Mouse (Mus musculus) MEL (cell line): Measurements from ENCODE around the gene Opa3. TPM values are rescaled to one million over a fixed set of nuclear protein-coding genes. Genes with fewer than 3 reads are reported as not detected.

Experiments
- DNase-seq: peaks from one replicate; pipeline ENCODE4 v3.0.0; 2011; ENCODE audit warnings: low read depth, low spot score
- H3K27ac ChIP-seq: 2 replicates; pipeline ENCODE4 v1.5.1; 2012; ENCODE audit warnings: low read depth, mild to moderate bottlenecking, control low read depth, low read length, moderate library complexity; ENCODE audit not compliant: control insufficient read depth
- H3K27me3 ChIP-seq, 2 experiments: fragments of 150-350 bp in 1 of 2; sonication (generic) in 1 of 2; 2 replicates each; pipeline ENCODE4 v1.6.1; 2012; ENCODE audit warnings: low read length in 2 of 2, mild to moderate bottlenecking in 2 of 2, improper control_type of control experiment in 1 of 2, moderate library complexity in 1 of 2; ENCODE audit not compliant: insufficient read depth in 2 of 2, control insufficient read depth in 1 of 2
- H3K36me3 ChIP-seq, 2 experiments: 2 replicates each; pipeline ENCODE4 v1.6.1; 2012 to 2014; ENCODE audit warnings: low read length in 2 of 2, improper control_type of control experiment in 1 of 2, inconsistent platforms in 1 of 2, mild to moderate bottlenecking in 1 of 2; ENCODE audit not compliant: insufficient read depth in 2 of 2, control insufficient read depth in 1 of 2
- H3K4me1 ChIP-seq, 2 experiments: fragments of 150-350 bp in 1 of 2; sonication (generic) in 1 of 2; 2 replicates each; pipeline ENCODE4 v1.6.1; 2012; ENCODE audit warnings: low read length in 2 of 2, improper control_type of control experiment in 1 of 2, mild to moderate bottlenecking in 1 of 2; ENCODE audit not compliant: insufficient read depth in 2 of 2, control insufficient read depth in 1 of 2
- H3K4me3 ChIP-seq, 2 experiments: fragments of 150-350 bp in 1 of 2; sonication (generic) in 1 of 2; 2 replicates each; pipeline ENCODE4 v1.5.1; 2012; ENCODE audit warnings: low read depth in 2 of 2, low read length in 2 of 2, mild to moderate bottlenecking in 2 of 2, moderate library complexity in 2 of 2, control low read depth in 1 of 2, improper control_type of control experiment in 1 of 2; ENCODE audit not compliant: control insufficient read depth in 1 of 2, insufficient read depth in 1 of 2
- H3K79me2 ChIP-seq: 2 replicates; pipeline ENCODE4 v1.6.1; 2012; ENCODE audit warnings: mild to moderate bottlenecking, low read length, moderate library complexity; ENCODE audit not compliant: control insufficient read depth, poor library complexity, insufficient read depth
- H3K9ac ChIP-seq: 2 replicates; pipeline ENCODE4 v1.6.1; 2012; ENCODE audit warnings: low read depth, mild to moderate bottlenecking, control low read depth, low read length, moderate library complexity; ENCODE audit not compliant: control insufficient read depth, poor library complexity, severe bottlenecking
- H3K9me3 ChIP-seq: fragments of 150-350 bp; sonication (generic); replicated peaks from 2 replicates; pipeline ENCODE4 v1.6.1; 2012; ENCODE audit warnings: mild to moderate bottlenecking, low read length, improper control_type of control experiment, moderate library complexity; ENCODE audit not compliant: insufficient read depth
- BHLHE40 ChIP-seq: IDR thresholded peaks from 2 replicates; pipeline ENCODE4 v1.6.1; 2012; ENCODE audit warnings: low read depth, mild to moderate bottlenecking, inconsistent platforms, low read length, improper control_type of control experiment, borderline replicate concordance
- CHD2 ChIP-seq: IDR thresholded peaks from 2 replicates; pipeline ENCODE4 v1.6.1; 2011; ENCODE audit warnings: low read length, improper control_type of control experiment
- E2F4 ChIP-seq: IDR thresholded peaks from 2 replicates; pipeline ENCODE4 v1.6.1; 2011; ENCODE audit warnings: low read depth, low read length, improper control_type of control experiment, borderline replicate concordance
- GATA1 ChIP-seq: IDR thresholded peaks from 2 replicates; pipeline ENCODE4 v1.6.1; 2011; ENCODE audit warnings: low read depth, low read length, improper control_type of control experiment
- HCFC1 ChIP-seq: IDR thresholded peaks from 2 replicates; pipeline ENCODE4 v1.6.1; 2012; ENCODE audit warnings: low read depth, mild to moderate bottlenecking, inconsistent platforms, low read length, improper control_type of control experiment, moderate library complexity
- JUND ChIP-seq: IDR thresholded peaks from 2 replicates; pipeline ENCODE4 v1.6.1; 2011; ENCODE audit warnings: low read depth, mild to moderate bottlenecking, improper control_type of control experiment, low read length
- MAX ChIP-seq: IDR thresholded peaks from 2 replicates; pipeline ENCODE4 v1.6.1; 2011; ENCODE audit warnings: low read length, improper control_type of control experiment
- MEF2A ChIP-seq: IDR thresholded peaks from 2 replicates; pipeline ENCODE4 v1.6.1; 2014; ENCODE audit warnings: low read depth, mild to moderate bottlenecking, inconsistent platforms, low read length, improper control_type of control experiment; ENCODE audit not compliant: poor library complexity, insufficient replicate concordance, severe bottlenecking; ENCODE audit errors: extremely low read depth
- MXI1 ChIP-seq: IDR thresholded peaks from 2 replicates; pipeline ENCODE4 v1.6.1; 2011; ENCODE audit warnings: mild to moderate bottlenecking, low read depth, low read length, improper control_type of control experiment
- MYB ChIP-seq: IDR thresholded peaks from 2 replicates; pipeline ENCODE4 v1.6.1; 2011; ENCODE audit warnings: mild to moderate bottlenecking, low read depth, low read length, improper control_type of control experiment
- NRF1 ChIP-seq: IDR thresholded peaks from 2 replicates; pipeline ENCODE4 v1.6.1; 2014; ENCODE audit warnings: low read depth, mild to moderate bottlenecking, inconsistent platforms, low read length, improper control_type of control experiment, moderate library complexity; ENCODE audit not compliant: poor library complexity, insufficient read depth, severe bottlenecking
- RAD21 ChIP-seq: IDR thresholded peaks from 2 replicates; pipeline ENCODE4 v1.6.1; 2011; ENCODE audit warnings: mild to moderate bottlenecking, low read depth, low read length, improper control_type of control experiment
- RCOR1 ChIP-seq: IDR thresholded peaks from 2 replicates; pipeline ENCODE4 v1.6.1; 2012; ENCODE audit warnings: low read depth, mild to moderate bottlenecking, inconsistent platforms, low read length, improper control_type of control experiment
- SIN3A ChIP-seq: IDR thresholded peaks from 2 replicates; pipeline ENCODE4 v1.6.1; 2012; ENCODE audit warnings: low read length, improper control_type of control experiment, inconsistent platforms
- TAL1 ChIP-seq: IDR thresholded peaks from 2 replicates; pipeline ENCODE4 v1.6.1; 2012; ENCODE audit warnings: mild to moderate bottlenecking, inconsistent platforms, low read length, moderate library complexity, mixed read lengths
- TCF12 ChIP-seq: IDR thresholded peaks from 2 replicates; pipeline ENCODE4 v1.6.1; 2014; ENCODE audit warnings: low read depth, mild to moderate bottlenecking, inconsistent platforms, low read length, improper control_type of control experiment, moderate library complexity
- UBTF ChIP-seq: IDR thresholded peaks from 2 replicates; pipeline ENCODE4 v1.6.1; 2012; ENCODE audit warnings: low read depth, mild to moderate bottlenecking, inconsistent platforms, low read length, improper control_type of control experiment, moderate library complexity, borderline replicate concordance; ENCODE audit not compliant: insufficient read depth
- USF2 ChIP-seq, 2 experiments: IDR thresholded peaks; 2 replicates each; pipeline ENCODE4 v1.6.1; 2011 to 2012; ENCODE audit warnings: improper control_type of control experiment in 2 of 2, low read length in 2 of 2, borderline replicate concordance in 1 of 2, inconsistent platforms in 1 of 2, low read depth in 1 of 2, mild to moderate bottlenecking in 1 of 2; ENCODE audit not compliant: insufficient read depth in 1 of 2
- ZMIZ1 ChIP-seq: IDR thresholded peaks from 2 replicates; pipeline ENCODE4 v1.6.1; 2012; ENCODE audit warnings: low read depth, mild to moderate bottlenecking, inconsistent platforms, low read length, improper control_type of control experiment, moderate library complexity
- polyA plus RNA-seq, 2 experiments: library from polyadenylated mRNA; stranded (reverse) in 1 of 2; unstranded in 1 of 2; fragments of >175 nt in 1 of 2; fragments of >200 nt in 1 of 2; gene quantifications; 2 replicates each; pipeline versions ENCODE4 v1.2.1 to v1.2.4; 2012; ENCODE audit warnings: low replicate concordance in 2 of 2, low read depth in 1 of 2; ENCODE audit not compliant: insufficient read length in 2 of 2, insufficient read depth in 1 of 2, missing spikeins in 1 of 2
- total RNA-seq: library from RNA; depleted of rRNA; stranded (reverse); fragments of 300-350 nt; gene quantifications from 2 replicates; pipeline ENCODE4 v1.2.3, GENCODE M21; 2012

Gene Opa3
- total and polyA plus RNA-seq, 3 experiments, result 18.5 to 85.4 (median 37.2) TPM

GRCm38 (mm10) chr7:19282791-19283405 lies 54.8 kb downstream of the Opa3 start:
- Histone ChIP-seq H3K4me3 (peak overlapping the region; percentile 47 to 49), H3K9ac (peak overlapping the region; percentile 37), H3K4me1 (0 out of 4 replicates have a peak, but pooled peaks cover 0 to 4% of the 10 kb centered on the region in 2 experiments), H3K36me3 (no peaks in the 10 kb centered on the region), H3K27me3 (no peaks in the 10 kb centered on the region), H3K79me2 (no peaks in the 10 kb centered on the region), H3K9me3 (no peaks in the 10 kb centered on the region), H3K27ac (no peak overlapping the region)
- no peak for TF ChIP-seq E2F4
- TF ChIP-seq MAX, result peak; percentile 68
- no peak for TF ChIP-seq MYB
- peak; percentile 98 for TF ChIP-seq MXI1
- peak; percentile 96 for TF ChIP-seq SIN3A
- peak; percentile 82 for DNase-seq

DNA sequence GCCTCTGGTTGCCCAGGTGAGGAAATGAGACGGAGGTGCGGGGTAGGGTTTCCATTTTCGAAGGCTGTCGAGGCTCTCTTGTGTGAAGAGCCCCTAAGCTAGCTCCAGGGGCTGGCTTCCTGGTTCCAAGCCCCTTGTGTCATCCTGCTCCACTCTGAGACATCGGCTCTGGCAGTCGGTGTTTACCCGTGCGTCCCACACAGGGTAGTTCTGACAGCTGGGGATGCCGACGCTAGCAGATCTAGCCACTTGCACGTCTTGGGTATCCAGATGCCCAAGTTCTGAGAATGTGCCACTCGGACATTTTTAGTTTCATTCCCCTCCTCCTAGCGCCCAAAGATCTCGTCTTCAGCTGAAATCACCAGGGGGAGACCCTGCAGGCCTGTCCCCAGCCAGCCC lies 55.3 kb downstream of the Opa3 start:
- no peaks in the 10 kb centered on the region for H3K9me3 ChIP-seq
- no peak overlapping the region for H3K27ac ChIP-seq
- TF ChIP-seq MAX, result no peak
- TF ChIP-seq CHD2, result no peak
- no peak for TF ChIP-seq NRF1
- TF ChIP-seq MEF2A, result no peak
- TF ChIP-seq ZMIZ1, result no peak
- TF ChIP-seq TCF12, result no peak
- no peak for TF ChIP-seq GATA1
- no peak for TF ChIP-seq UBTF
- no peak for TF ChIP-seq RAD21
- TF ChIP-seq JUND, result no peak
- no peak for TF ChIP-seq SIN3A
- no peak for TF ChIP-seq MYB
- no peak for TF ChIP-seq HCFC1
- no peak for TF ChIP-seq BHLHE40
- no peak for TF ChIP-seq TAL1
- no peak for TF ChIP-seq USF2 (IDR thresholded peaks at IDR 0.05; ENCODE audit: borderline replicate concordance in 1 of 2, insufficient read depth in 1 of 2, low read depth in 1 of 2, low read length in 2 of 2)
- no peak for TF ChIP-seq RCOR1
- H3K79me2 ChIP-seq, result no peaks in the 10 kb centered on the region
- H3K9ac ChIP-seq, result no peak overlapping the region
- H3K4me3 ChIP-seq, result no peak overlapping the region
- DNase-seq, result no peak
- H3K36me3 ChIP-seq, result no peaks in the 10 kb centered on the region
- H3K4me1 ChIP-seq, result 0 out of 4 replicates have a peak, but pooled peaks cover 0 to 4% of the 10 kb centered on the region in 2 experiments
- no peaks in the 10 kb centered on the region for H3K27me3 ChIP-seq
